Mouse (Mus musculus) cerebellum, adult 11 months (tissue): Measurements from ENCODE around the gene G430095P16Rik.

Experiments used
- DNase-seq: peaks from one replicate; pipeline ENCODE4 v3.0.0; 2022

Gene G430095P16Rik

GRCm38 (mm10) chr8:84771941-84772378 lies 49.2 kb downstream of the G430095P16Rik start:
- peak; percentile 83 for DNase-seq

GRCm38 (mm10) chr8:84772628-84773027 lies 49.8 kb downstream of the G430095P16Rik start:
- no peak for DNase-seq

- DNase-seq, result no peak
Observed at GRCm38 (mm10) chr8:84773304-84773703, 50.5 kb downstream of the G430095P16Rik start.

GRCm38 (mm10) chr8:84773833-84774232 lies 51.0 kb downstream of the G430095P16Rik start:
- DNase-seq, result peak; percentile 87

GRCm38 (mm10) chr8:84774473-84774911 lies 51.7 kb downstream of the G430095P16Rik start:
- peak; percentile 72 for DNase-seq

GRCm38 (mm10) chr8:84775105-84775591 lies 52.3 kb downstream of the G430095P16Rik start:
- DNase-seq, result no peak

- DNase-seq, result no peak
Observed at GRCm38 (mm10) chr8:84775621-84776113, 52.9 kb downstream of the G430095P16Rik start.
